Mouse (Mus musculus) cerebellum, adult 18-20 months (tissue): ENCODE measurements at regions not wholly inside any gene's neighbourhood (a gene's known extent, or its start where the extent isn't known, plus 50 kb on each side); places are given as distances from the start of the nearest gene placed in this dataset.
A peak's percentile ranks its signal among the peaks of the same experiment; 100 is the strongest.

Experiments
- DNase-seq, 2 experiments: peaks; one replicate each; pipeline ENCODE4 v3.0.0; 2021

DNA sequence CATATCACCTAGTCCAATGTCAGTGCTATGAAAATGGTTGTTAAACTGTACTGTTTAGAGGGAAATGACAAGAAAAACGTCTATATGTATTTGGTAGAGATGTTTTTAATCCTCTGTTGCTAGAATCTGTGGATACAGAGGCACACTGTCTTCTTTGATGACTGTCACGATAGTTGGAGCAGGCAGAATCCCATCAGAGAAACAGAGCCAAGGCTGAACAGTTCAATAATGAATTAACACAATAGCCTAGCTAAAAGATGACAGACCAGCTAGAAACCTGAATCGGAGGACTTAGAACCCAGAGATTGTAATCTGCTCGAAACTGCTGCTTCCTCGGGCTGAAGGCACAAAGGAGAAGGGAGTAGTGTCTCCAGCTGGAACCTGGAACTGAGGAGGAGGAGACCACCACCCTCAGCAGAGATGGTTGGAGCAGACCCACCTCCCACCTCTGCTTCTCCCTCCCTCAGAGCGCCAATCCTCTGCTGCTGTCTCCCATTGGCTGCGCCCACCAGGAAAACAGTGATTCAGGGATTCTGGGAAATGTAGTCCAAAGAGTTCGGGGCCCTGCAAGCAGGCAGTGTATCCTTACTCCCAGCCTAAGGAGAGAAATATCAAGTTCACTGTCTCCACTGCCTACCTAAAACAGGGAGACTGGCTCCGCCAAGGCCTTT is 98.2 kb upstream of the Mgme1 start:
- peak; percentile 78 to 86 for DNase-seq

DNA sequence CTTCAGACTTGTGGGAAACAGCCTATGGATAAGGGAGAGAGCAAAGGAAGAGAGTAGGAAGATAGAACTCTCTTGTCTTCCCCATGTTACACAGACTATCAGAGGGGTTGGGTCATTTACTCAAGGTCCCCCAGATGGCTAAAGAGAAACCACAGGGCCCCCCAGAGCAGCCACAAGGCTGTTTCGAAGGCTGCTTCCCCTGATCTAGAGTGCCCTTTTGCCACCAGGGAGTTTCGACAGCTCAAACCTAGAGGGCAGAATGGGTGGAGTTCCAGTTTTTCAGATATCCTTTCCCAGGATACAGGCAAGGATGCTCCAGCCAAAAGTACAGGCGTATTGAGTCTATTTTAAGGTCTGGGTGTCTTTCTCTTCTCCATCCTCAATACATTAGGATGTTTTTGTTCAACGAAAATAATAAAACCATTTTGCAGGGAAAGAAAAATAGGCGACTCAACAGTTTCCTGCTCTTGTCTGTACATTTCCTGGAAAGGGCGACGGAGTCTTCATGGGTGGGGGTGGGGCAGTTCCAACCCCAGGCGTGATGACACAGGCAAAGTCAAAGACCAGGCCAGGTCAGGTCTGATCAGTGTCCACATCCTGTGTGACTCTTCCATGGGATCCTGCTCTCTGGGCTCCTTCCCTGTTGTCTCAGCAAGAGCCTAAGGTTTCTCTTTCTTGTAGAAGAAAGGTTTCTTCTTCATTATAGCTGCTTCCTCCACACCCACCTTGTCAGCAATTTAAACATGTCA is 96.9 kb upstream of the Mgme1 start:
- DNase-seq = no peak

DNA sequence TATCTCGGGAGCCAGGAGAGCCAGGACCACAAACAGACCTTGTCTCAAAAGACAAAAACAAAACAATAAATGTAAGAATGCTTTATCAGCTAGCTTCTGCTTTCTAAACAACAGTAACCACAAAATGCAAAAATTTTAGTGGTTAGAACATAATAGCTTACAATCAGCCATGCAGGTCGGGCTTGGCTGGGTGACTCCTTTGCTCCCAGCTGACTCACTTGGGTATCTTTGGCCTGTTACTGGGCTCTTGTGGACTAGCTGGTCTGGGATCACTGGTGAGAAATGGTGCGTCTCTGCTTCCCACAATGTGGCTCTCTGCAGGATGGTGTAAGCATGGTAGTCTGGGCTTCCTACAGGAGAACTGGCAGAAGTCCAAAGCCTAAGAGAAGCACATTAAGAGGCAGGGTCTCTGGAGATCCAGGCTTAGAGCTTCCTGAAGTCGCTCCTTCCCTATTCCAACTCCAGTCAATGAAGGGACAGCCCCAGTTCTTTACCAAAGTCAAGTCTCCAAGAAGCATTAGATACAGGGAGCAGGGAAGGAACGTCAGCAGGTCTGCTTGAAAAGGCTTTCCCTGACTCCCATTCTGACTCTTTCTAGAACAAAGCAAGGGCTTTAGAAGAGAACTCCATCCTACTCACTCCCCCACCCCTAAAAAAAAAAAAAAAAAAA is 96.0 kb upstream of the Mgme1 start:
- DNase-seq = no peak

DNA sequence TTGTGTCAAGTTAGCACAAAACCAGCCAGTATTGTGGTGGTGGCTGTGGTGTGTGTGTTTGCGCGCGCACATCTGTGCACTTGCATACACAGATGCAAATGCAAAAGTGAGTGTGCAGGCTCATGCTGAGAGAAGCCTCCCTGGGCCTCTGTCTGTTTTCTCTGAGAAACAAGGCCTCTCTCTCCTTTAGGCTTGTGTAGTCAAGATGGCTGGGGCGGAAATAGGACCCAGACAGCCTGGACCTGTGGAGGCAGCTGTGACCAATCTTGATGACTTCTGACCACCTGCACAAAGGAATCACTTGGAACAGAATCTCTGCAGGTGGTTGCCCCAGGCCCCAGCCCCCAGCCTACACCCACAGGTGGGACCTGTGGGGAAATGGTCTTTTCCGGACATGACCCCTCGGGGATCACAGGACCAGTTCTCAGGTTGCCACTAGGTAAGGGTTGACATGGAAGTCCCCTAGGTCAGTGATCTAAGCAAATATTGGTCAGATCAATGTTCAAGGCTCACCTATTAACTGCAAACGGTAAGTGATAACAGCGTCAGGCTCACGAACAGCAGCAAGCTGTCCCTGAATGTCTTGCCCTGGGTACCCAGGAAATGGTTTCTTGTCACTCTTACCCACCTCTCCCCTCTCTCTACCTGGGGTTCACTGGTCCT is 93.8 kb upstream of the Mgme1 start:
- DNase-seq = no peak

DNA sequence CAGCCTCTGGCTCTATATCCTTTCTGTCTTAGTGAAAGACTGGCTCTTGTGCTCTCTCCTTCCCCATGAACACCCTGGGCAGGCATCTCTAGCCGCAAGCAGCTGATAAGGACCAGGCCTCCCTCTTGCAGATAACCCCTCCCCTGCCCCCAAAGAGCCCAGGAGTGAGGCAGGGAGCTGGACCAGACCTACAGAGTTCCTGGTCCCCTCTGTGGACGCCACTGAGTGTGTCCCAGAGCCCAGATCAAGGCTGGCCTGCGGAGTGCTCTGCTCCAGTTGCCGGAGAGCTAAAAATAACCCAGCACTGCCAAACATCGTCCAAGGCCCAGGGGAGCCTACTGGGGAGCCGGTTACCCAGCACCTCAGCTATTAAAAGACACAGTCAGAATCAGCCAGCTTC is 93.2 kb upstream of the Mgme1 start:
- DNase-seq = no peak

DNA sequence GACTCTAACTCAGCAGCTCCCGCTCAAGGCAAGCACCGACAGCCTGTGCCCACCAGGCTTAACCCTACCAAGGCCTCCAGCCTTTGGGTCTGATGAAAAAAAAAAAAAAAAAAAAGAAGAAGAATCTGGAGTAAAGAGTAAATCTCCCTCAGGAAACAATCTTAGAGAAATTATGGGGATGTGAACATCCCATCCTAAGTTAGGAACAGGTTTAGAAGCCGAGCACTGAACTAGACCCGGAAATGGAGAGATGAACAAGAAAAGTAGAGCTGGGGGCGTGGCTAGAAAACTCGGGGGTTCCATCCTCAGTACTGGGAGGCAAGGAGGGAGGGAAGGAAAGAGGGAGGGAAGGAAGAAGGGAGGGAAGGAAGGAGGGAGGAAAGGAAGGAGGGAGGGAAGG is 92.5 kb upstream of the Mgme1 start:
- DNase-seq = no peak

DNA sequence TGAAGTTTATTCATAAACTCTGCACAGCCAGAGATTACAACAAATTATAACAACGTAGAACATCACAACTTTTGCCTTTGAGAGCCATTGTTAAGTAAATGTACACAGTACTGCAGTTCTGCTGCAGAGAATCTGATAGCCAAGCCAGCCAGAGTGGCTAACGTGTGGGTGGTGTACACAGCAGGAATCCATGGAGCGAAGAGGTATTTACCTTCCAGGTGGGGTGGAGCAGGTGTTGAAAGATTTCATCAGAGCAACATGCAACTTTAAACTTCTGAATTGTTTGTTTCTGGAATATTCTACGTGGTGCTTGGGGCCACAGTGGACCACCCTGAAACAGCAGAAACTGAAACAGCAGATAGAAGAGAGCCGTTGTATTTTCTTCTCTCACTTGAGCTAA is 88.4 kb upstream of the Mgme1 start:
- DNase-seq = no peak

DNA sequence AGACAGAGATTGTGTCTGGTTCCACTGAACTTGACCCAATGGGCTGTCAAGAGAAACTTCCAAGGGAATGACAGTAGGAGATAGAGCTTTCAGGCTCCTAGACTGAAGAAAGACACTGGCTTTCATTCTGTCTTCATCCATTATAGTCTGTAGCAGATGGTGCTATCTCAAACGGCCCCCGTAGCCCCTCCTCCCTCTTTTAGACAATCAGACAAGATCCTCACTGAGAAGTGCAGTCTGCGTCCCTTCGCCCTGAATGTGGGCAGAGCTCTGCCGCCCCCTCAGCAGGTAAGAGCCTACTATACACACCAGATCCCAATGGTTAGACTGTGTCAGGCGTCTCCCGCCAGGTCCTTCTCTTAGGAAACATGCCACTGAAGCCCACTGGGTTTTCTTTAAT is 87.9 kb upstream of the Mgme1 start:
- DNase-seq = no peak

DNA sequence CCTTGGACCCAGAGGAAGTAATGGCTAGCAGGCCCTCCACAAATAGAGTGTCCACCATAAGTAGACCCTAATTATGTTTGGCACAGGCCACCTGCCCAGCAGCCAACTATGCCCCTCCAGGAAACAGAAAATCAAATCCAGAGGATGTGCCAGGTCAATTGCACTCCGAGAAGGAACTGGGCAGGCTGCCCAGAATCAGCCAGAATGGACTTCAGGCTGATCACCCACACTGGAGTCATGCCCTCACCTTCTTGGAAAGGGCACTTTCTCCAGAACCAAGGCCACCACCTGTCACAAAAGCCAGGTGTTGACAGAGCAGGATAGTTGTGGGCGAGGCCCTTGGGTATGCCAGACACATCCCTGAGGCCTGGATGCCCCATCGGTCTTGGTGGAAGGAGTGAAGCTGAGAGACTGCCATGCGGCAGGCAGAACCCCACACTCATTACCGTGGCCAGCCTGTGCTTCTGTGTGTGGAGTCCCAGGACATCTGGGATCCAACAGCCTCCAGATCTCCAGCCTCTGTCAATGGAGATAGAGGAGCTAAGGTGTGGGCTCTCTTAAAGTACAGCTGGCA is 87.0 kb upstream of the Mgme1 start:
- DNase-seq = peak in 1 of 2 experiments; percentile 12

DNA sequence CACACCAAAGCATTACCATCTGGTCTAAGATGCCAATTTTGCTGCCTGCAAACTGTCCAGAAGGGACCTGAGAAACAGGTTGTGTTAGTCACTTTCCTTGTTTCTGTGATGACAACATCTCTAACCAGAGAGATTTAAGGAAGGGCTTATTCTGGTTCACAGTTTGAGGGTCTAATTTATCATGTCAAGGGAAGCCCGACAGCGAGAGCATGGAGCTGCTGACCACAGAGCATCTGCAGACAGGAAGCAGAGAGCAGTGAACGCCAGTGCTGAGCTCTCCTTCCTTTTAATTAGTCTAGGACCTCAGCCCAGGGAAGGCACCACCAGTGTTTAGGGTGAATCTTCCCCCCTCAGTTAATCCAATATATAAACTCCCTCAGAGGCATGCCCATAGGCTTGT is 85.3 kb upstream of the Mgme1 start:
- no peak for DNase-seq

DNA sequence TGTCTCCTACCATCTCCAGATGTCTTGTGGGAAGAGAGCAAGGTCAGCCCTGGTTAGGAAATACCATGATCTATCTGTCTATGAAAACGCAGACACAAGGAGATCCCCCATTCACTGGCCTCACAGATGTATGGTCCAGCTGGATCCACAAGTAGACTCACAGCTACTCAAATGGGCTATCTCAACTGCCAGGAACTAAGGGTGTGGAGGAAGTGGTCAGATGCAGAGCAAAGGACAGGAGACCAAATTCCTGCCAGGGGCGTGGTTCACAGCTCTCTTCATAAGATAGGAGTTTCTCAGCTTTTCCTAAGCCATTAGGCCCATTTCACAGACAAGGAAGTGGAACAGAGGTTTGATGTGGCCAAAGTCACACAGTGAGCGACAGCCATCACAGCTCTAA is 84.0 kb upstream of the Mgme1 start:
- DNase-seq = no peak

DNA sequence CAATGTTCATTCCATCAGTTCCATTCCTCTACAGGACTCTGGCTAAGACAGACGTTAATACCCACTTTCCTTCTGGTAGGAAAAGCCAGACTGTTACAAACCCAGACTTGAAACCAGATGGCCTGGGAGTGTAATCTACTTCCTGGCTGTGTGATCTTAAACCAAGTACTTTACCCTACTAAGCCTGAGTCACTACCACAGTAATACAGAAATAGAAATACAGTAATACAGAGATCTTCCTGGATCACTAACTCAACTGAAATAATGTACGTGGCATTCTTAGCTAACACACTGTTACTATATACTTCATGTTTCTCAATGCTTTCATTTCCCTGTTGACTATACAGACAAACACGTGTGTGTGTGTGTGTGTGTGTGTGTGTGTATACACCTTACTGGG is 82.4 kb upstream of the Mgme1 start:
- no peak for DNase-seq

DNA sequence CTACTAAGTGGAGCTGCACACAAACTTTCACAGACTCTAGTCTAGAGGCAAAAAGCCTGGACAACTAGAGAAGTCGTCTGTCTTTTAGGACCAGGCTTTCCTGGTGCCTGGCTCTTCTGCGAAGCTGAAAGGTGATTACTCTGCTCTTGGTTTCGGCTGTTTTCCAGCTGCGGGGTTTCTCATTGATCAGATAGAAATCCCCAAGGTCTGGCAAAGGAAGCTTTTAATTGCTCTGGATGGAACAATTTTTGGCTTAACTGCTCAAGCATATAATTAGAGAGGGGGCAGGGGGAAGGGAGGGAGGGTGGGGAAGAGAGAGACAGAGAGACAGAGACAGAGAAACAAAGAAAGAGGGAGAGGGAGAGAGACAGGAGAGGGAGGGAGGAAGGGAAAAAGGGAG is 82.0 kb upstream of the Mgme1 start:
- no peak for DNase-seq

DNA sequence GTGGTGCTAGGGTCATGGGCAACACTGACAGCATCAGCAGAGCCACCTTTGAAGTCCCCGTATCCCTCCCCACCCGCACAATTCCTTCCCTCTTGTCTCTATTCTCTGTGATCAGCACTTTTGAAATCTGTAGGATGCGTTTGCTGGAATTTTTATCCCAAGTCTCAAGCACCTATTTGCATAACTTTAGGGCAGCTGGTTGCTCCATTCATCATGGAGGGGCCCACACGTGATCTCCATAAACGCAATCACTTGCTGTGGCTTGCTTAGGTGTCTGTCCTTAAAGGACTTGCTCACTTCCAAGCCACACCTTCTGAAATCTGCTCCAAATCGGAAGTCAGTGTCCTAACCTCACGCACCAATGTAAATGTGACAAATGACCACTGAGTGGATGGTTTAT is 80.7 kb upstream of the Mgme1 start:
- no peak for DNase-seq

DNA sequence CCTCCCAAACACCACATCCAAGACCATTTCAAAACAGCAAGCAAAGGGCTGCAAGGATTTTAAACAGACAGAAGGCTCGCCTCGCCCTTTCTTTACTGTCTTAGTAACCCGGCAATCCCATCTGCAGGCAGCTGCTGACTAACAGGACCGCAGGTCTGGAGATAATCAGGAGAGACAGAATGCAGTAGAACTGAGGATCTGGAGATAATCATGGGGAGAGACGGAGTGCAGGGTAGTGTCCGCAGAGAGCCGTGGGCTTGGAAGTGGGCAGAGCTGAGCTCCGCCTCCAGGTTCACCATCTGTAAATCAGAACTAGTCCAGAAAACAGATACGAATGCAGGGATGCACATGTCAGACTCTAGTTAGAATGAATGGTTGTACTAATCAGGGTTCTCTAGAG is 79.4 kb upstream of the Mgme1 start:
- DNase-seq = no peak

DNA sequence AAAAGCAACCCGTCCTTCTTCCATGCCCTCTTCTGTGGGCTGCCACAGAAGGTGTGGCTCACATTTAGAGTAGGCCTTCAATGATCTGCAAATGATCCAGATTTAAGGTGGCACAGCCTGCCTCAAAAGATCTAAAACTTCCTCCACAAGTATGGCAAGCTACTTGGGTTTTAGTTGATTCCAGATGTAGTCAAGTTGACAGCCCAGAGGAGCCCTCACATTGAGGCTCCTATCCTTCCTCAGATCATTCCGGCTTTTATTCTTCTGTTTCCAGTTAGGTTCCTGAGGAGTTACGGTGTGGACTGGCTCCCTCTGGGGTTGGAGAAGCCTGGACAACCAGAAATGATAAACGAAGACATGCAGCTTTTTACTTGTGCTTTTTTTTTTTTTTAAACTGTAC is 78.8 kb upstream of the Mgme1 start:
- DNase-seq = no peak

DNA sequence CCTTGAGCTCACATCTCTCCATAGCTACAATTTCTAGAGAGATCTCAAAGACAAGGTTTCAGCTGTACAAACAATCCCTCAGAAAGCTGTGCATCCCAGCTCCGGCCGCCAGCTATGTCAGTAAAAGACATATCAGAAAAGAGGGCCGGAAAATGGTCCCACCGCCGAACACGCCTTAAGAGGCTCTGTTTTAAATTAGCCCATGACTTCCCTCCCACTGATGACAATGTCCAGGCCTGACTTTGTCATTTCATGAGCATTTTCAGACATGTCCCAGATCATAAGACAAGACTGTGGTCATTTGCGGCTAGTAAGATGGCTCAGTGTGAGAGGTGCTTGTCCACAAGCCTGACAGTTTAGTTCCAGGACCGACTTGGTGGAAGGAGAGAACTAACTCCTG is 78.0 kb upstream of the Mgme1 start:
- DNase-seq = no peak

DNA sequence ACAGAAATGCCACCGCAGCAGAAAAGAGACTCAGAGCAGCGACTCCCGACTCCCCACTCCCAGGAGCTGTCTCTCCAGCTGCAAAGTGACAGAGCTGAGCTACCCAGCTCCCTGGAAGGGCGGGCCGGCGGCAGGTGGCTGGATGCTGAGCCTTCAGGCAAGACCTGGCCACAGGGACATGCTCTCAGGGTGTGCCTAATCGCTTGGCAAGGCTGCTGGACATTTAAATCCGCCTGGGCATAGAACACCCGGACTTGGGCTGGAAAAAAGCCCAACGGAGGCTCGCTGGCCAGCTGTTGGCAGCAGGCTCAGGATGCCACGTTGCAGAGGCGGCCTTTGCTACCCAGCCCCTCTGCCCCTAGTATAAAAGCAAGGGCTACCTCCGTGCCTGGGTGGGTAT is 74.6 kb upstream of the Mgme1 start:
- no peak for DNase-seq

DNA sequence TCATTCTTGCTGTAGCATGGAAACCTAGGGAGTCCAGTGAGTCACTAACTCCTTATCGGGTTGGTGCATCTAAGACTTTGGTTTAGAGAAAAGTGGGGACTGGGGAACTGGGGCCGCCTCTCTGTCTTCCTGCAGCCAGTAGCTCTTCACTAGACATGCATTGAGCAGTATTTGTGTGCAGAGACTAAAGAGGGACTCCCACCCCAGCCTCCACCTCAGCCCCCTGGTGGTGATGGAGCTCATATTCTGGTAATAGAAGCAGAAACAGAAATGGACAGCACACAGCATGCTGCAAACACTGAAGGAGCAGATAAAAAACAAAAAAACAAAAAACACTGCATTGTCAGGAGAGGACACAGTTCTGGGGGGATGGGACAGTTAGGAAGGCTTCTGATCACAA is 73.3 kb upstream of the Mgme1 start:
- no peak for DNase-seq

DNA sequence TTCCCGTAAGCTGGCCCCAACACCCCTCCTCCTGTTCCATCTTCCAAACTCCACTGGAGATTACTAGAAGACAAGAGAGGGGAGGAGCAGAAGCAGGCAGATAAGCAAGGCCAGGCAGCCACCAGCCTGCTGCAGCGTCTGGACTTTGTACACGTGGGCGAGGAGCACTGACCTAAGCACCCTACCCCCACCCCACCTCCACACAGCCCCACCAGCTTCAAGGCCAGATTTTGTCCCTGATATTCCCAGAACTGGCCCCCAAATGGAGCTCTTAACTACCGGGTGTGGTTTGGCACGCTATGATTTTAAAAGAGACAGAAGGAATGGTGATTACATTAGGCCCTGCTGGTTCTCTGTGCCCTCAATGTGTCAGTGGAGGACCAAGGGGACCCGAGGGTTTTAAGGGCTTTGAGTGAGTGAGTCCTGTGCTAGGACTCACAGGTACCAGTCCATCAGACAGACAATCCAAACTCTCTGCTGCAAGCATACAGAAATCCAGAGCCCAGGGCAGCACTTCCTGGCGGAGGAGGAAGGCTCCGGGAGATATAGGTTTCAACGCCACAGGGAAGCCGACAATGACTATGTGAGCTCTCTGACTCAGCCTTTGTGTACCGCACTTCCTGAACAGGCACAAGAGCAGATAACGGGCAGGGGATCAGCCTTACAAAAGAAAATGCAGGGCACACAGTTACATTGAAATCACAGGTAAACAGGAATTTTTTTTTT is 72.0 kb upstream of the Mgme1 start:
- DNase-seq = no peak
